Mouse (Mus musculus): ENCODE data around the gene Hnf4a.
"Not testable (repeated sequence)": the region's sequence is repeated elsewhere in the genome, so short reads cannot be mapped to it uniquely, and the experiment has no call there.

Hnf4a gene

DNA sequence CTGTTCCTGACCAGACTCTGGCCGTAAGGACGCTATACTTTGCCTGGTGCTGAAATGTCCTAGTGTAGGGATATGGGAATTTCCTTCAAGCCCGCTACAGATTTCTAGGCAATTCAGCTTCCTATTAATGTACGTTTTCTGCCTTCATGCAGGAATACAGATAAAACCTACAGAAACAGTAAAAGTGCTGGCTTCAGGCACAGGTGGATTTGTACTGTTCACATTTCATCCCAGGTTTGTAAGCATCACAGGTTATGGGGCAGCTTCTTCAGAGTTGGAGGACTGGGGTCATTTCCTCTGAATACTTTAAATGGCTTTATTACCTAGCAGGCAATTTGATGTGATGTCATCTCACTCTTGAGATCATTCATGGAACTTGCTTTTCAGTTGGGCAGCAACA lies 111.3 kb downstream of the Hnf4a start:
- no peak for DNase-seq (ENCODE audit: low read depth, low spot score)

DNA sequence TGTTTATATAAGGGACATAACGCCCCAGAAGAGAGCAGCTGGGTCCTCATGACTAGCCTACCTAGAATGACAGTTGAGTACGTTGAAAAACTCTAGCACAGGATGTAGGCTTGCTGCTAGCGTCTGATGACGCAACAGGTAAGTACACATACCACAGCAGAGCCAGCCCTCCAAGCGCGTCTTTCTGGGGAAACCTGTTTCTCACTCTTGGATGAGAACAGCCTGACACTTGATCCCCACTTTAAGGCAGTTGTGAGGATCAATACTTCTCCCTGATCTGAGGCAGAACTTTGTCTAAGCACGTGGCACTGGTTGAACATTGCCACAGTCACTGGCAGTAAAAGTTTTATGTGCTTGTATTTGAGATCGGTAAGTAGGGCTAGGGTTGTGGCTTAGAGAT lies 113.8 kb downstream of the Hnf4a start:
- DNase-seq (ENCODE audit: low read depth, low spot score), result no peak

DNA sequence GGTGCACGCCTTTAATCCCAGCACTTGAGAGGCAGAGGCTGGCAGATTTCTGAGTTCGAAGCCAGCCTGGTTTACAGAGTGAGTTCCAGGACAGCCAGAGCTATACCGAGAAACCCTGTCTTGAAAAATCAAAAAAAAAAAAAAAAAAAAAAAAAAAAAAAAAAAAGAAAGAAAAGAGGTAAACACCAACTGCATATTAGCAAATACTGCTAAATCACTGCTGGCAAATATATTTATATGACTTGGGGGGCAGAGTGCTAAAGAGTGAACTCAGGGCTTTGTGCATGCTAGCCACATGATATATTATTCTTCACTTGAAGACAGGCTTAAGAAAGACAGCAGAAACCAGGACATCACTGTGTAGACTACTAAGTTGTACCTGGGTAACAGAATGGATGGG lies 114.8 kb downstream of the Hnf4a start:
- not testable (repeated sequence) for DNase-seq (ENCODE audit: low read depth, low spot score)
